Mouse (Mus musculus): ENCODE measurements around the gene 3110040M04Rik. TPM values are rescaled to one million over a fixed set of nuclear protein-coding genes. Genes with fewer than 3 reads are reported as not detected.

The 3110040M04Rik gene
- total RNA-seq, 4 experiments from 2014 or later: not detected

DNA sequence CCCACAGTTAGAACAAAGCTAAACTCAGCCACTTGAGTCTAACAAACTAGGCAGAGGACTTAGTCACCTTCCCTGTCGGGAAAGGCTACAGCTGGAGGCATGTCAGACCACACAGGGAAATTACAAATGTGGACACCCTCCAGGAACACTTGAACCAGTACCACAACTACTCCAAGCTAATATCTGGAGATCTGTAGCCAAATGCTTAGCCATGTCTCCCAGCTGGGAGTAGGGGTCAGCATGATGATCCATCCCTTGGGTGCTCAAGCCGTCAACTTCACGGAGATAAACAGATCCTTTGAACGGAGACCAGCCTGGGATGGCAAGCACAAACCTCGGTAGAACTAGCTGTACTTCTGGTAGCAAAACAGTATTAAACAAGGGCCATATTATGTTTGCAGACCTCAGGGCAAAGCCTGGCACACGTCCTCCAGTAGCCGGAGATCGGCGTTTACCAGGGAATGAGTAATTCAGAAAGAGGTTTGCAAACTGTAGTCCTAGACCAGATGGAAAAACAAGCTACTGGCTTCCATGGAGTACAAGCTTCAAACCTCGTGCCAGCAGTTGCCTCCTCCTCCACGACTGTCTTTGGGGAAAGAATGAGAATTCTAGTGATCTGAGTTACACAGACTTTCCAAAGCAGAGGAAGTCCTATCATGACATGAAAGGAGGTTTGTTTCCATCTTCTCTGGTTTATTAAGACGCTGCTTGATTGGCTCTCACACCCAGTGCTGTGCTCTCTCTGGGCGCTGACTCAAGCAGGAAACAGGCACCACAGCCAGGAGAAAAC lies 32.4 kb downstream of the 3110040M04Rik start:
- no peak for DNase-seq

- DNase-seq: no peak
These were observed 33.9 kb downstream of the 3110040M04Rik start for GRCm38 (mm10) chr1:151237780-151238179.

GRCm38 (mm10) chr1:151243332-151243731 lies 39.4 kb downstream of the 3110040M04Rik start:
- no peak for DNase-seq

GRCm38 (mm10) chr1:151244013-151244412 lies 40.1 kb downstream of the 3110040M04Rik start:
- DNase-seq: no peak

DNA sequence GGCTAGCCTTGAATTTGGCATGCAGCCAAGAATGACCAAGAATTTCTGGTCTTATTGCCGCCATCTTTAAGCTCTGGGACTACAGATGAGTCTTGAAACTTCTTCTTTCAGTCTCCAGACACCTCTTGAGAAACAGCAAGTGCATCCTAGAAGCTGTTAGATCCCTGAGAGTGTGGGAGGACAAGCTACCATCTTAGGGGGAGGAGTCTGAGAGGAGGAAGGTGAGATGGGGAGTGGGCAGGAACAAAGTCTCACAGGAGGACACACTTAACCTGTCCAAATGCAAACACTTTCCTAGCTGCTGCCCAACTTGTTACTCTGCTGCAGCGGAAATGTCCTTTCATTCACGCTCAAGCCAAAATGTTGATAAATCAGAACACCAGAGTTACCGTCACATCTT lies 40.8 kb downstream of the 3110040M04Rik start:
- no peak for DNase-seq

DNA sequence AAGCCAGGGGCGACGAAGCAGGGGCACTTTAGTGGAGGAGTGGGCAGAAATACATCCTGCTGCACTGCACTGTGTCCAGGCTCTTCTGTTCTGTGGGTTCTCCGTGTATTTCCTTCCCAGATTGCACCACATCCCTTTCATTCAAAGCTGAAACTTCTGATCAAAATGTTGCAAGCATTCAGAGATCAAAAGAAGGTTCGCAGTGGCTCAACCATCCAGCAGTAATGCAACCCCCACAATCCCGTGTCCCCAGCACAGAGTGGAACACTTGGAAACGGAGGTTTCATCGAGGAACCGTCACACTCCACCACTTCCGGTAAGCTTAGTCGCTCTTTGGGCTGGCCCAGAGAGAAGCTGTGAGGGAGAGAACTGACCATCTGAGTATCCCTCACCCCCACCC lies 41.2 kb downstream of the 3110040M04Rik start:
- no peak for DNase-seq

- DNase-seq: no peak
These were observed 41.9 kb downstream of the 3110040M04Rik start for GRCm38 (mm10) chr1:151245846-151246245.

GRCm38 (mm10) chr1:151250109-151250508 lies 46.2 kb downstream of the 3110040M04Rik start:
- no peak for DNase-seq

DNA sequence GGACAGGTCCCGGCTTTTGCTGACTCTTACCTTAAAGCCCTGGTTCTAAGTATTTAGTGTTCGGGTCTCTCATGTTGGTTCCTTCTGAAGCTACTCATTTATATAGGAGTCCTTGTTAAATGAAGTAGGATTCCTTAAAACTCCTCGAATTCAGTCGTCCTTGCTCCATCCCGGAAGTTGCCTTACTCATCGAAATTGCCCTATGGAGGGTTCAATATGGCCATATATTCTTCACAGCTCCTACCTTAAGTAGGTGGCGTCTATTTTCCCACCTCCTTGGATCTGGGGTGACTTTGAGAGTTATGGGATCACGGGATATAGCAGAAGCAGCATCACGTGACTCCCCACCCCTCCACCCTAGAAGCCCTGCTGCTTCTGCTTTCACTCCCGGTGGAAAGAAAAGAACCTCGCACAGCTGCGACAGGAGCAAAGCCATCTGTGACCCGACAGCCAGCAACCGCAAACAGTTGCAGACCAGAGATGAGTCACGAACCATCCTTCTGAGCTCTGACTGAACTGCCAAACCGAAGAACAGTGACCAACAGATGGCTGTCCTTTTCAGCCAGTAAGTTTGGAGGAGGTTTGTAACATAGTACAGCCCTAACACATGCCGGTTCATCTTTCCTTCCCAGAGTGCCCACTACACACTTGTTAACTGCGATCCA lies 46.7 kb downstream of the 3110040M04Rik start:
- DNase-seq: peak; percentile 47

DNA sequence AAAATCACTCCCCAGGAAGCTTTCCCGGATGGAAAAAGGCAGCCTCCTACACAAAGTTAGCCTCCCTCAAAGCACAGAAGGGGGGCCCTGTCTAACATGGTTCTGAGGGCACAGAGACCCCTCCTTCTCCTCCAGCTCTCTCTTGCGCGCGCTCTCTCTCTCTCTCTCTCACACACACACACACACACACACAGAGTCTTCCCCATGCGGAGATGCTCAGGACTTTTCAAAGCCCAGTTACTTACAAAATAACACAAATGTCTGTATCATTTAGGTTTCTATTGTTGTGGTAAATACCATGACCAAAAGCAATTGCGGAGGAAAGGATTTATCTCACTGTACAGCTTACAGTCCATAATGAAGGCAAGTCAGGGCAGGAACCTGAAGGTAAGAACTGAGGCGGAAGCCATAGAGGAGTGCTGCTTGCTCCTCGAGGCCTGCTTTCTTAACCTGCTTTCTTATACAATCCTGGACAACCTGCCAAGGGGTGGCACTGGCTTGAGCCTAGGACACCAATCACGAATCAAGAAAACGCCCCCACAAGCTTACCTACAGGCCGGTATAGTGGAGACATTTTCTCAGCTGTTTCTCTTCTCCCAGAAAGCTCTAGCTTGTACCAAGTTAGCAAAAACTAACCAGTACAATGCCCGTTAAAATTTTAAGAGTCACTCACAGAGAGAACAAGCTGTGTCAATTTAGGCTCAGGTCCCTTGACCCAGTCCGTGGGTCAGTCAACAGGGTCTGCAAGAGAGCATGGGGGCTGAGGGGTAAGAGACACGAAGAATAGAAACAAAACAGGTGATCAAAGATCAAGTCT lies 47.5 kb downstream of the 3110040M04Rik start:
- DNase-seq: no peak

Other genes with a start within 250 kb of the 3110040M04Rik start
- 1 to 10 TPM; 1.2 to 2.5 (median 1.8) TPM for gene Hmcn1, start 210.7 kb upstream of the 3110040M04Rik start, total RNA-seq (2022)
- not detected for gene Gm47985, start 21.6 kb upstream of the 3110040M04Rik start, total RNA-seq (2022)
- gene Gm8947, start 11.7 kb upstream of the 3110040M04Rik start, total RNA-seq (2022): not detected
- not detected for gene Gm47995, start 5.7 kb upstream of the 3110040M04Rik start, total RNA-seq (2022)
- not detected for gene Gm47996, start 6.0 kb downstream of the 3110040M04Rik start, total RNA-seq (2022)
- 100 to 1,000 TPM; 116 to 154 (median 139) TPM for gene Ivns1abp, start 140.4 kb downstream of the 3110040M04Rik start, total RNA-seq (2022)
- gene Swt1, start 224.3 kb downstream of the 3110040M04Rik start, total RNA-seq (2022): 10 to 100 TPM; 14.2 to 39.0 (median 23.7) TPM
- gene Trmt1l, start 224.4 kb downstream of the 3110040M04Rik start, total RNA-seq (2022): 10 to 100 TPM; 28.0 to 37.7 (median 30.9) TPM

All from adrenal gland, adult 8-10 months (tissue).